Mouse (Mus musculus): ENCODE measurements around the gene Oaf. TPM values are rescaled to one million over a fixed set of nuclear protein-coding genes. Genes with fewer than 3 reads are reported as not detected.

The Oaf gene
- 37.8 and 44.1 TPM in 2 replicates for polyA plus RNA-seq (2016; fragmentation: Nextera tagmentation; extraction: Ambion mirVana)

GRCm38 (mm10) chr9:43239712-43240593 lies at the start of gene Oaf:
Gene Oaf, minus strand, starts transcription at chr9:43239911.
- Histone ChIP-seq H3K4me1 (peaks cover 91% of the 10 kb centered on the region), H3K27me3 (replicated peaks) (no peaks in the 10 kb centered on the region), H3K4me3 (peak within 1 kb of the TSS; percentile 84), H3K9me3 (replicated peaks) (no peaks in the 10 kb centered on the region), H3K36me3 (peaks cover 19% of the 10 kb centered on the region), H3K4me2 (peak within 1 kb of the TSS; percentile 88), H3K27ac (peak within 1 kb of the TSS; percentile 97), H3K9ac (peak within 1 kb of the TSS; percentile 92)
- peak; percentile 82 for ATAC-seq
- whole genome bisulfite sequencing (ENCODE audit: insufficient replicate concordance) = 3% methylated on average over 44 of the region's 44 CpGs

GRCm38 (mm10) chr9:43286870-43287269 lies 47.2 kb upstream of the Oaf start:
- WGBS (ENCODE audit: insufficient replicate concordance) = 4% methylated on average over 20 of the region's 20 CpGs
- no peak overlapping the region for H3K27ac ChIP-seq
- no peak for ATAC-seq
- peak overlapping the region; percentile 28; the same call in 1 of the 2 replicates for H3K4me2 ChIP-seq
- H3K36me3 ChIP-seq = no peaks in the 10 kb centered on the region
- H3K4me3 ChIP-seq = no peak overlapping the region
- H3K4me1 ChIP-seq = no peaks in the 10 kb centered on the region
- H3K27me3 ChIP-seq (replicated peaks) = peaks cover 48% of the 10 kb centered on the region
- no peaks in the 10 kb centered on the region for H3K9me3 ChIP-seq (replicated peaks)
- no peak overlapping the region for H3K9ac ChIP-seq

- no peaks in the 10 kb centered on the region for H3K9me3 ChIP-seq (replicated peaks)
- H3K27me3 ChIP-seq (replicated peaks) = peaks cover 58% of the 10 kb centered on the region
- no peaks in the 10 kb centered on the region for H3K4me1 ChIP-seq
- 57% methylated on average over 4 of the region's 4 CpGs for WGBS (ENCODE audit: insufficient replicate concordance)
- H3K36me3 ChIP-seq = no peaks in the 10 kb centered on the region
- H3K4me3 ChIP-seq = no peak overlapping the region
- no peak overlapping the region for H3K9ac ChIP-seq
- no peak overlapping the region for H3K4me2 ChIP-seq
- ATAC-seq = no peak
- no peak overlapping the region for H3K27ac ChIP-seq
Measured at GRCm38 (mm10) chr9:43285281-43285680, 45.6 kb upstream of the Oaf start.

GRCm38 (mm10) chr9:43284284-43284683 lies 44.6 kb upstream of the Oaf start:
- Histone ChIP-seq H3K4me2 (no peak overlapping the region), H3K4me1 (no peaks in the 10 kb centered on the region), H3K36me3 (no peaks in the 10 kb centered on the region), H3K9ac (no peak overlapping the region), H3K4me3 (no peak overlapping the region), H3K9me3 (replicated peaks) (no peaks in the 10 kb centered on the region), H3K27ac (no peak overlapping the region), H3K27me3 (replicated peaks) (peaks cover 62% of the 10 kb centered on the region)
- ATAC-seq = peak; percentile 63
- 7% methylated on average over 6 of the region's 6 CpGs for WGBS (ENCODE audit: insufficient replicate concordance)

- Histone ChIP-seq H3K27ac (no peak overlapping the region), H3K4me1 (peaks cover 8% of the 10 kb centered on the region), H3K27me3 (replicated peaks) (peaks cover 84% of the 10 kb centered on the region), H3K4me3 (no peak overlapping the region), H3K9me3 (replicated peaks) (no peaks in the 10 kb centered on the region), H3K36me3 (no peaks in the 10 kb centered on the region), H3K9ac (no peak overlapping the region), H3K4me2 (no peak overlapping the region)
- WGBS (ENCODE audit: insufficient replicate concordance) = 44% methylated on average over 9 of the region's 9 CpGs
- ATAC-seq = no peak
Measured at GRCm38 (mm10) chr9:43273735-43274134, 34.0 kb upstream of the Oaf start.

DNA sequence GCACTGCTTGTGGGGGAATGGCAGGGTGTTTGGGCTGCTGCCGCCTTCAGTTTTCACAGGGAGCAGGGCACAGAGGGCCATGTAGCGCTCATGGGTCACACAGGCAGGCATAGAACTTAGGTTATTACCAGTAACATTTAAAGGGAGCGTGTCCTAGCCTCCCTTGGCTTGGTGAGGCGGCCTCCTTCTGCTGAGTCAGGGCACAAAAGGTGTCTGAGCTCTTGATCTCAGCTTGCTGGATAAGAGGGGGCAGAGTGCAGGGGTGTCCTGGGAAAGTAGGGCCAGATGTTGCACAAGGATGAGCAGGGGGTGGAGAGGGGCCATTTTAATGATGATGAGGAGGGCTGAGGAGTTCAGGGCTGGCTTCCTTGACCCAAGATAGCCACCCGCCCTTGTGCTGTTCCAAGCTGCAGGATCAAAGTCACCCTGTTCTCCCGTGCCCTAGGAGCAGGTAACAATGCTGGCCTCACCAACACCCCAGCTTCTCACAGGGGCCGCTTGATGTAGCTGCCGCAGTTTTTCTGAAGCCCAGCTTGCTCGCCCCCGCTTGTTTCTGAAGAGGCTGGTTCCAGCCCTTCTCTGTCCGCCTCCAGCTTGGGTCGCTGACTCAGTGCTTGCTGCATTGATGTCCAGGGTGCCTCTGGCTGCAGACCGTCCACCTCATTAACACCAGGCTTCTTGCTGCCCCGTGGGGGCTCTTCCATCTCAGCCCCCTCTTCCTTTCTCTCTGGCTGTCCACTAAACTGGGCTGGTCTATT lies 32.2 kb upstream of the Oaf start:
- H3K27me3 ChIP-seq (replicated peaks) = peaks cover 74% of the 10 kb centered on the region
- H3K9ac ChIP-seq = no peak overlapping the region
- ATAC-seq = no peak
- no peaks in the 10 kb centered on the region for H3K36me3 ChIP-seq
- peaks cover 15% of the 10 kb centered on the region for H3K4me1 ChIP-seq
- WGBS (ENCODE audit: insufficient replicate concordance) = 62% methylated on average over 14 of the region's 14 CpGs
- no peaks in the 10 kb centered on the region for H3K9me3 ChIP-seq (replicated peaks)
- no peak overlapping the region for H3K27ac ChIP-seq
- no peak overlapping the region for H3K4me2 ChIP-seq
- no peak overlapping the region for H3K4me3 ChIP-seq

DNA sequence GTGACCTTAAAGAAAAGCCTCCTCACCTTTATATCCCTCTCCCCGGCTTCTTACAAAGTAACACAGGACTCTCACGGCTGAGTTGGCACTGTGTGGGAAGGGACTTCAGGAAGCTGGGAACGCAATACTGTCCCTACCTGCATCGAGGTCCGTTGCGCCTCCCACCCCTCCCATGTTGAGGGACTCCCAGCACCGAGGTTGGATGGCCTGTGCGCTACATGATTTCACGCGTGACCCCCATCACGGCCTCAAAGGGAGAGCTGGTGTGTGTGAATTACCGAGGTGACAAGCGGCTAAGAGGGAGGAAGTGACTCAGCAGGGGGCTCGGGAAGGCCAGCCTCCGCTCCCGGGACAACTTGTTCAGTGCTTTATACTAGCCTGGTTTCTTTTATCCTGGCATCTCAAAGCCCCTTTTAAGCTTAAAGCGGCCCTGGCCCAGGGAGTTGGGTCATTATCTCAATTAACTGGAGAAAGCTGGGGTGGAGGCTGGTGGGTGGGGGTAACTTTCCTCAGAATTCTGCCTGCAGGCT lies 31.1 kb upstream of the Oaf start:
- H3K4me3 ChIP-seq = 0 out of 2 replicates have a peak overlapping the region, but pooled peaks have one; percentile 0
- no peaks in the 10 kb centered on the region for H3K36me3 ChIP-seq
- peak overlapping the region; percentile 39 for H3K4me2 ChIP-seq
- whole genome bisulfite sequencing (ENCODE audit: insufficient replicate concordance) = 4% methylated on average over 17 of the region's 17 CpGs
- no peaks in the 10 kb centered on the region for H3K9me3 ChIP-seq (replicated peaks)
- H3K27me3 ChIP-seq (replicated peaks) = peaks cover 73% of the 10 kb centered on the region
- no peak for ATAC-seq
- H3K9ac ChIP-seq = no peak overlapping the region
- peaks cover 16% of the 10 kb centered on the region for H3K4me1 ChIP-seq
- H3K27ac ChIP-seq = no peak overlapping the region

DNA sequence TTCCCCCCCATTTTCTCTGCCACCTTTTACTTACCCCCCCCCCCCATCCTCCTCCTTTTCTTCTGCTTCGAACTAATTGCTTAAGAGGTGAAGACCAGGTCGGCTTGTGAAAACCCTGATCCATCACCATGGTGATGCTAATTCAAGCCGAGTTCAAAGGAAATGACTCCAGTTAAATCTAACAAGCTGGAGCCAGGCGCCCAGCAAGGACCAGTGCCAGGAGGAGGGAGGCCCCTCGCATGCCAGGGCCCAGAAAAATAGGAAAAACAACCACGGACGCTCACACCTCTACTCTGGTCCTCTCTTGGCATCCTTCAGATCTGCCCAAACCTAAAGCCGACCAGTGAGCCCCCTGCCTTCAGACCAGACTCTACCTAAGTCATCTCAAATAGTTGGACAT lies 29.5 kb upstream of the Oaf start:
- Histone ChIP-seq H3K36me3 (no peaks in the 10 kb centered on the region), H3K9me3 (replicated peaks) (no peaks in the 10 kb centered on the region), H3K27me3 (replicated peaks) (peaks cover 63% of the 10 kb centered on the region), H3K27ac (no peak overlapping the region), H3K4me2 (no peak overlapping the region), H3K4me1 (peaks cover 18% of the 10 kb centered on the region), H3K9ac (no peak overlapping the region), H3K4me3 (no peak overlapping the region)
- WGBS (ENCODE audit: insufficient replicate concordance) = 31% methylated on average over 8 of the region's 8 CpGs
- ATAC-seq = no peak

DNA sequence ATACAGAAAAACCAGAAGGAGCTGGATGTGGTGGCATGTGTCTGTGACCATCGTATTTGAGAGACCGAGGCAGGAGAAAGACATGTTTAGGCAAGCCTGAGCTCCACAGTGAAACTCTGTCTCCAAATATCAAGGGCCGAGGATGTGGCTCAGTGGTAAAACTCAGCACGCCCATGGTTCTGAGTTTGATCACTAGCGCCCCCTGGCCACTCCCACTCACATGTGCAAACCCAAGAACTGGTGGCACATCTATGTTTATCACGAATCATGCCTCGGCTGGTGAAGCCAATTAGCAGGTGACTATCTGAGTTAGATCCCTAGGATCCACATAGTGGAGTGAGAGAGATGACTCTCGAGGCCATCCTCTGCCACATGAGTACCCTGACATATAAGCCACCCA lies 27.6 kb upstream of the Oaf start:
- no peak overlapping the region for H3K27ac ChIP-seq
- 0 out of 2 replicates have a peak, but pooled peaks have one; percentile 44 for ATAC-seq
- H3K9me3 ChIP-seq (replicated peaks) = no peaks in the 10 kb centered on the region
- 46% methylated on average over 8 of the region's 8 CpGs for whole genome bisulfite sequencing (ENCODE audit: insufficient replicate concordance)
- no peaks in the 10 kb centered on the region for H3K36me3 ChIP-seq
- peaks cover 34% of the 10 kb centered on the region for H3K4me1 ChIP-seq
- no peak overlapping the region for H3K9ac ChIP-seq
- no peak overlapping the region for H3K4me2 ChIP-seq
- no peak overlapping the region for H3K4me3 ChIP-seq
- peaks cover 45% of the 10 kb centered on the region for H3K27me3 ChIP-seq (replicated peaks)

- no peak overlapping the region for H3K4me3 ChIP-seq
- no peak overlapping the region for H3K9ac ChIP-seq
- no peak for ATAC-seq
- H3K36me3 ChIP-seq = no peaks in the 10 kb centered on the region
- peaks cover 45% of the 10 kb centered on the region for H3K4me1 ChIP-seq
- 70% methylated on average over 9 of the region's 9 CpGs for WGBS (ENCODE audit: insufficient replicate concordance)
- H3K4me2 ChIP-seq = no peak overlapping the region
- H3K9me3 ChIP-seq (replicated peaks) = no peaks in the 10 kb centered on the region
- no peak overlapping the region for H3K27ac ChIP-seq
- H3K27me3 ChIP-seq (replicated peaks) = peaks cover 24% of the 10 kb centered on the region
Measured at GRCm38 (mm10) chr9:43265194-43265593, 25.5 kb upstream of the Oaf start.

GRCm38 (mm10) chr9:43263946-43264451 lies 24.3 kb upstream of the Oaf start:
- Histone ChIP-seq H3K4me1 (peaks cover 45% of the 10 kb centered on the region), H3K27me3 (replicated peaks) (peaks cover 12% of the 10 kb centered on the region), H3K9ac (no peak overlapping the region), H3K4me2 (peak overlapping the region; percentile 25; the same call in 1 of the 2 replicates), H3K36me3 (no peaks in the 10 kb centered on the region), H3K27ac (peak overlapping the region; percentile 78), H3K9me3 (replicated peaks) (no peaks in the 10 kb centered on the region), H3K4me3 (no peak overlapping the region)
- 52% methylated on average over 11 of the region's 11 CpGs for WGBS (ENCODE audit: insufficient replicate concordance)
- peak; percentile 53 for ATAC-seq
